Mouse (Mus musculus): Measurements from ENCODE around the gene Becn1.

Becn1 gene

GRCm38 (mm10) chr11:101245071-101245470 is 57.0 kb downstream of the Becn1 start:
- no peak for DNase-seq (ENCODE audit: low read depth, low spot score)

- DNase-seq (ENCODE audit: low read depth, low spot score) = no peak
Measured at GRCm38 (mm10) chr11:101238071-101238647, 63.9 kb downstream of the Becn1 start.

DNA sequence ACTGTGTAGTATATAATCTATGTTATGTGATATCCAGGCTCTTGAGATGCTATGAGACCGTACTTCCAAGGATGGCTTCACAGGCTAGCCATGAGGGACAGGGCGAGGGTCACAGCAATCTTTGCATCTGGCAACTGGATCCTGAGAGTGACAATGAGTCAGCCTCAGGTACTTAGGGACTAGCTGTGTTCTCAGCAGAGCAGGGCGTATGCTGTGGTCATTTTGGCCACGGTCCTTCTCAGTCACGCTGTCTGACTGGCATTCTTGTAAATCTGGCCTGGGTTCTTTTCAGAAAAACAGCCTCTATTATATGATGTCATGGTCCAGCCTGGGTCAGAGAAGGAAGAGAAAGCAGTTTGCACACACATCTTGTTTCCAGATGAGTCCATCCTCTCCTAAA is 65.3 kb downstream of the Becn1 start:
- DNase-seq (ENCODE audit: low read depth, low spot score) = no peak
